Mouse (Mus musculus): ENCODE results near the gene Fam126a.
"Not testable (repeated sequence)": the region's sequence is repeated elsewhere in the genome, so short reads cannot be mapped to it uniquely, and the experiment has no call there.

The Fam126a gene

DNA sequence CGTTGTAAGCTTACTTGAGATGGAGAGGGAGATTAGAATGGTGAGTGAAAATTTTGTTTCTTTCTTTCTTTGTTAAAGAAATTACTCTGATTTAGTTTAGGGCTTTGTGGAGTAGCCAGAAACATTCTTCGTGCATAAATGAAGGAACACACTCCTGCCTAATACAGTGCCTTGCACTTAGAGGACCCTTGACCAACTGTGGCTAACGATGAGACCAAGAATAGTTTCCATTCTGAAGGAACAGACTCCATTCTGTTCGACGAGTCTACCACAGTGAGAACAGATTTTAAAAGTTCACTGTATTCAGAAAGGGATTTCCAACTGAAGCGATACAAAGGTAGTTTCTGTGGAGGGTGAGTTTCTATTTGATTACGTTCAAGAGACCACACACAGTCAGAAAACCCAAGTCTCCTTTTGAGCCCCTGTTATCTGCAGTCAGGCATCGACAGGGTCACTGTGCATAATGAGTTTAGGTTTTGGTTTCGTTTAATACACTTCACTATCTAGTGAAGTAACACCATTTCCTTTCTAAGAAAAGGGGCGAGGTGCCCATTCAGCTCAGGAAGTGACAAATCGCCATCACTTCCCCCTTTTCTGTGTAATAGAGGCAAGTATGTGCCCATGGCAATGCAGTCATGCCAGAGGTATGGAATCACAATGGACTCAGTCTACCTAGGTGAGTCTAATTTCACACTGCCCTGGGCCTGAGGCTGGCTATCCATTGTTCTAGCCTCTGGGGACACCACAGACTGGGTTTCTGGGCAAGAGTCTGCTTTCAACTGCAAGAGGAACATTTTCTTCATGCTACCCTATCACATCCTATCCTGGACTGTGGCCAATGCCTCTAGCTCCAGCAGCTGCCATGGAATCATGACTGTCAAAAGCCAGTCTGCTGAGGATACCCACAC lies 136.4 kb downstream of the Fam126a start:
- DNase-seq: no peak

DNA sequence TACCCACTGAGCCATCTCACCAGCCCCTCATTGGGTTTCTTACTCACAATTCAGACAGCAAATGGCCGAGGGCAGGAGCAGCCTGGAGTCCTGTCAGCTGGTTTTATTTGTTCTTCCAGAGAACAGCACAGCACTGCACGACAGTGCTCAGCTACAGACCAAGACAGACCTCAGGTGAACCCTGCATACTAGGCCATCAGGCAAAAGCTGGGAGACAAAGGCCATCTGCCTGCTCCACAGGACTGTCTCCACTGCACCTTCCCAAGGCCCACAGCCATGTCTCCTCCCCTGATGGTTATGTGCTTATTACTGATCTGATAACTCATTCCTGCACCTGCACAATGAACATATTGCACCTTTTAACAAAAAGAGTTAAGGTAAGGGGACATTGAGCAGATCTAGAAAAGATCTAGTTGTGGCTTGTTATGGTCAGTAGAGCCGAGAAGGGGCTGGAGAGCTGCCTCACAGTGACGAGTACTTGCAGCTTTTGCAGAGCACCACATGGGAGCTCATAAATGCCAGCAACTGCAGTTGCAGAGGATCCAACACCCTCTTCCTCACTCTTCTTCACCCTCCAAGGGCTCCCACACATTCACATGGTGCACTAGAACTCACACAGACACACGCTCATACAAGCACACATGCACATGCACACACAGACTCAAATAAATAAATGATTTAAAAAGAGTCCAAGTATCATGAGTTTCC lies 137.2 kb downstream of the Fam126a start:
- DNase-seq: no peak

DNA sequence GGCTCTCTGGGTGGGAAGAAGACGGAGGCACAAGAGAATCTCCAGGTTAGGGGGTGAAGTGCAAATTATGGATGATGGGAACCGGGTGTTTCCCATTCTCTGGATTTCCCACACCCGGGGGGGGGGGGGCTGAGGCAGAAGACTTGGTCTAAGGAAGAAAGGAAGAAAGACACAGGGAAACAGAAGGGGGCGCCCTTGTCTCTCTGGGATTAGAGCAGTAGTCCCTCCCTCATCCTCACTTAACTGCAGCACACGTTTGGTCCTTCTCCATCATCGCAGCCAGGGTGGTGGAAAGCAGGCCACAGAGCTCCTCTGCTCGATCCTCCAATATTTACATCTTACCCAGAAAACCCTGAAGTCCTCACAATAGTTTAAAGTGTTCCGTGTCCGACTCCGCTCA lies 139.8 kb downstream of the Fam126a start:
- peak; percentile 52 for DNase-seq

DNA sequence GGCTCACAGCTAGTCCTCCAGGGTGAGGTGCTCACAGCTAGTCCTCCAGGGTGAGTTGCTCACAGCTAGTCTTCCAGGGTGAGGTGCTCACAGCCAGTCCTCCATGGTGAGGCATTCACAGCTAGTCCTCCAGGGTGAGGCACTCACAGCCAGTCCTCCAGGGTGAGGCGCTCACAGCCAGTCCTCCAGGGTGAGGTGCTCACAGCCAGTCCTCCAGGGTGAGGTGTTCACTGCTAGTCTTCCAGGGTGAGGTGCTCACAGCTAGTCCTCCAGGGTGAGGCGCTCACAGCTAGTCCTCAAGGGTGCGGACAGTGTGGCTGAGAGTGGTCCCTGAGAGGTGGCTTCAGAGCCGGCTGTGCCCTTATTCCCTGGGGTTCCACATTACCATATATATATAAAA lies 141.0 kb downstream of the Fam126a start:
- no peak for DNase-seq

DNA sequence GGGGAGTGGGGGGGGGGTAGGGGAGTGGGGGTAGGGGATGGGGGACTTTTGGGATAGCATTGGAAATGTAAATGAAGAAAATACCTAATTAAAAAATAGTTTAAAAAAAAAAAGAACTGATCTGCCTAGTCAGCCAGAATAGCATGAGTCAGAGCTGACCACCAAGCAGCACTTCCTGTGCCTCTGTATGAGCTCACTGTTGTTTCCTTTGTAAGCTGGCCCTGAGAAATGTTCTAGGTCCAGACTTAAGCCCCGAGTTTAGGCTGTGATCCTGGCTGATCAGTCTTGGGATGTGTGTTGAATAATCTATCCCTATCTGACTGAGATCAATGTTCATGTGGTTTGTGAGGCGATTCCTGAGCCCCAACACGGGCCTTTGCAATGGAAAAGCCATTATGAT lies 143.4 kb downstream of the Fam126a start:
- no peak for DNase-seq

DNA sequence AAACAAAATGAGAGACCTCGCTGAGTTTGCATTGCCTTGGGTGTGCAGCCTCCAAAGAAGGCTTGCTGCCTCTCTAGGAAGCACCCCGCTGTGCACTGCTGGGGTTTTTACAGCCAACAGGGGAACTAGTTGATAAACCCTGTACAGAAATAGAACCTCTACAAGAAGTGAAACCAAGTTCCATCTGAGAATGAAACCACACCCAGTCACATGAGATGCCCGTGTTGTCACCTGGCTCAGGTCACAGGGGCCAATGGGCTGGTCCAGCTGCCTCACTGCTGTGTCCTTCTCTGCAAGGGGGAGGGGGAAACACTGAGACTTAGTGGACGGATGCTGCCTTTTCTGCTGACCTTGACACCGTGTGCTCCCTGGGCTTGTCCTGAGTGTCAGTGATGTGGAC lies 156.0 kb downstream of the Fam126a start:
- no peak for DNase-seq

DNA sequence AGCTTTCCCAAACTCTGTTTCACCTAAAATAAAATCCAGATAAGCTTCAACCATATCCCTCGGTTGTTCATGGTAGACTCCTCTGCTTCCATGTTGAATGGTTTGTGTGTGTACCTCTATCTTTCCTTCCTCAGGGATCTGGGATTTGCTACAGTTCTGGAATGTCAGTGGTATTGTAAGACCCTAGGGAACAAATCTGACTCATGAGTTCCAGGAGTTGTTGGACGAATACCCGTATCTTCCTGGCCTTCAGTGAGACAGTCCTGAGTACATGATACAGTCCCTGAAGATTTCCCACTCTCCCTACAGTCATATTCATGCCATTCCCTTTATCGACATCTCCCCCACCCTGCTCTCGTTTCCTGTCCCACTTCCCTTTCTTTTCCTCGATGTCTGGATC lies 157.9 kb downstream of the Fam126a start:
- DNase-seq: no peak

DNA sequence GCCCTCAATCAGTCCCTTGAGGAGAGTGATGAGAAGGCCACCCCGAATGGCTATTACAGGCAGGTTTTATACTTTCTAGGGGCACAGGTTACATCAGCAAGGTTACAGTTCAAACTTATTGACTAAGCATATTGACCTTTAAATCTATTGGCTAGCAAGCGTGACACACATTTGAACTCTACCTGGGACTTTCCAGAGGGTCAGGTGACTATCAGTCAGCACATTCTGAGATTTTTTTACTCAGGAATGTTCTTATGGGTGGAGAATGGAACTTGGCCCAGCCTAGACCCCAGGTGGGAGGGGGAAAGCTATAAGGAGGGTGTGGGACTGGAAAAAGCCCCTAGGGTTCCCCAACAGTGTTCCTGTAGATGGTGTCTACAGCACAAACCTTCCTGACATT lies 159.2 kb downstream of the Fam126a start:
- DNase-seq: not testable (repeated sequence)

DNA sequence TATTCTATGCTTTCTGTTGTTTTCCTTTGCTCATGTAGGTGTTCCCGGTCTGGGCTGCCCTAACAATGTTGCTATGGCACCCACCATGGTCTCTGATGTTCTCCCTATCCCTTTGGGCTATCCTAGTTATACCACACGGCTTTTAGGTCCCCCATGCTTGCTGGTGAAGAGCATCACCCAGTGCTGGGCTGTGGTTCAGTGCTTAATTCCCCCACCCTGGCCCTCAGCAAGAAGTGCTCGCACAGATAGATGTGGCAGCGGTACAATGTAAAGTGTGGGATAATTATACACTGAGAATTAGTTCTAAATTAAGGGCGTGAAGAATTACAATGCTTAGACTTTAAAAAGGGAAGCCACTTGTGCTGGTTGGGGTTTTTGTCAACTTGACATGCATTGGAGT lies 164.5 kb downstream of the Fam126a start:
- DNase-seq: no peak
